Mouse (Mus musculus): Measurements from ENCODE around the gene Pard6b.

Gene Pard6b

GRCm38 (mm10) chr2:168143794-168144193, 63.0 kb downstream of the Pard6b start:
- no peak for DNase-seq

GRCm38 (mm10) chr2:168145437-168145836, 64.6 kb downstream of the Pard6b start:
- DNase-seq, result no peak

- DNase-seq, result no peak
Measured at GRCm38 (mm10) chr2:168147722-168148432, 67.1 kb downstream of the Pard6b start.

GRCm38 (mm10) chr2:168149241-168149640, 68.4 kb downstream of the Pard6b start:
- DNase-seq, result no peak

Data from cerebellum, adult 9-11 months (tissue).